Comparison of ENCODE assay signal across 9 mouse cellular contexts in genomic region chr10:116789096-116789495, GRCm38 (mm10).
DNase-seq lines count a peak whose midpoint lies in the region; ATAC-seq and TF ChIP-seq lines count a peak whose summit lies in the region.
"Had no signal": no experiment of that assay in that cellular context is flagged by ENCODE, and none has a peak within 500 bp of the region (broad histone marks: within the 10 kb centered on the region; RNA-seq: fewer than 3 reads in every experiment).

No protein-coding gene starts in this region.

- no peak overlapping the region for H3K9ac ChIP-seq in liver, embryonic 14.5 days (replicated peaks)

- no peaks in the 10 kb centered on the region for H3K4me1 ChIP-seq in liver, embryonic 14.5 days (replicated peaks; ENCODE audit: control insufficient read depth in 2 of 2, insufficient read depth in 2 of 2, low read length in 1 of 2)
- no peaks in the 10 kb centered on the region for H3K4me1 ChIP-seq in limb, embryonic 10.5 days

- H3K27ac ChIP-seq in liver, embryonic 14.5 days: no peak overlapping the region
- no peak overlapping the region for H3K27ac ChIP-seq in limb, embryonic 10.5 days

- no peaks in the 10 kb centered on the region for H3K27me3 ChIP-seq in liver, embryonic 14.5 days (ENCODE audit: control insufficient read depth, insufficient read depth, low read length)
- no peaks in the 10 kb centered on the region for H3K27me3 ChIP-seq in limb, embryonic 10.5 days (ENCODE audit: low read depth, poor library complexity, severe bottlenecking)

- no peaks in the 10 kb centered on the region for H3K9me3 ChIP-seq in liver, embryonic 14.5 days (ENCODE audit: control insufficient read depth, low read length)
- H3K9me3 ChIP-seq in limb, embryonic 10.5 days (replicated peaks): no peaks in the 10 kb centered on the region

- H3K4me2 ChIP-seq in liver, embryonic 14.5 days (ENCODE audit: low read depth): no peak overlapping the region

- H3K4me3 ChIP-seq in liver, embryonic 14.5 days (ENCODE audit: insufficient read depth in 1 of 2, low read depth in 2 of 2, low read length in 2 of 2): no peak overlapping the region
- no peak overlapping the region for H3K4me3 ChIP-seq in limb, embryonic 10.5 days

- no peak for ATAC-seq in liver, embryonic 14.5 days (ENCODE audit: insufficient read depth)

- no peaks in the 10 kb centered on the region for H3K36me3 ChIP-seq in liver, embryonic 14.5 days (replicated peaks; ENCODE audit: control insufficient read depth, insufficient read depth, low read depth)
- H3K36me3 ChIP-seq in limb, embryonic 10.5 days: no peaks in the 10 kb centered on the region
- H3K36me3 ChIP-seq: G1E had no signal

- DNase-seq in adrenal gland, postnatal 36 days: peak; percentile 12 to 39
- no peak for DNase-seq in adrenal gland, postnatal 25 days
- no peak for DNase-seq in liver, embryonic 14.5 days (ENCODE audit: low read depth in 3 of 3, low spot score in 3 of 3)
- DNase-seq in liver: no peak
- peak; percentile 1 for DNase-seq in c-Kit-positive CD71-positive TER-119-positive erythroid progenitor cells, embryonic 14.5 days (ENCODE audit: low spot score)
- peak; percentile 53 for DNase-seq in limb, embryonic 10.5 days (ENCODE audit: low spot score)
- peak; percentile 66 for DNase-seq in thymus, postnatal 4 days
- no peak for DNase-seq in gastrocnemius, postnatal 25 days

- TF ChIP-seq CTCF in liver, embryonic 14.5 days (IDR thresholded peaks at IDR 0.05; ENCODE audit: low read depth): peak; percentile 48; the same call in 1 of the 2 replicates

- TF ChIP-seq EP300 in liver, embryonic 14.5 days (IDR thresholded peaks at IDR 0.05; ENCODE audit: low read depth): no peak

Comparison
In these comparisons a context has a peak if more than half of its experiments do, and no peak if none do; other contexts are left out.
1. DNase-seq: peak in adrenal gland, postnatal 36 days (2 of 2), c-Kit-positive CD71-positive TER-119-positive erythroid progenitor cells, embryonic 14.5 days (single experiment), limb, embryonic 10.5 days (single experiment) and thymus, postnatal 4 days (single experiment); none in adrenal gland, postnatal 25 days (single experiment), liver, embryonic 14.5 days (0 of 3), liver (single experiment) and gastrocnemius, postnatal 25 days (single experiment).